Mouse (Mus musculus): ENCODE data around the gene Lsamp. TPM values are rescaled to one million over a fixed set of nuclear protein-coding genes. Genes with fewer than 3 reads are reported as not detected.
A peak's percentile ranks its signal among the peaks of the same experiment; 100 is the strongest.

Lsamp gene
- polyA plus RNA-seq, 1 experiment from 2014 or later, result 3.1 TPM

GRCm38 (mm10) chr16:40509146-40510030 is 525.2 kb downstream of the Lsamp start:
- no peak for ATAC-seq
- Histone ChIP-seq H3K27ac (ENCODE audit: low read length) (no peak overlapping the region), H3K27me3 (replicated peaks; ENCODE audit: control insufficient read depth, insufficient read depth, low read length) (no peaks in the 10 kb centered on the region), H3K9me3 (ENCODE audit: control insufficient read depth, low read length) (no peaks in the 10 kb centered on the region), H3K4me1 (ENCODE audit: control insufficient read depth, insufficient read depth, low read length) (no peaks in the 10 kb centered on the region), H3K4me2 (ENCODE audit: low read depth, low read length) (no peak overlapping the region), H3K9ac (ENCODE audit: low read depth, low read length) (no peak overlapping the region), H3K4me3 (ENCODE audit: low read length) (no peak overlapping the region), H3K36me3 (ENCODE audit: control insufficient read depth, insufficient read depth, low read length) (no peaks in the 10 kb centered on the region)
- WGBS, result 73% methylated on average over 7 of the region's 7 CpGs

- Histone ChIP-seq H3K27me3 (replicated peaks; ENCODE audit: control insufficient read depth, insufficient read depth, low read length) (no peaks in the 10 kb centered on the region), H3K36me3 (ENCODE audit: control insufficient read depth, insufficient read depth, low read length) (no peaks in the 10 kb centered on the region), H3K4me2 (ENCODE audit: low read depth, low read length) (no peak overlapping the region), H3K4me1 (ENCODE audit: control insufficient read depth, insufficient read depth, low read length) (no peaks in the 10 kb centered on the region), H3K4me3 (ENCODE audit: low read length) (no peak overlapping the region), H3K9me3 (ENCODE audit: control insufficient read depth, low read length) (no peaks in the 10 kb centered on the region), H3K27ac (ENCODE audit: low read length) (no peak overlapping the region), H3K9ac (ENCODE audit: low read depth, low read length) (no peak overlapping the region)
- WGBS, result 17% methylated on average over 1 of the region's 1 CpGs
- ATAC-seq, result no peak
Observed at GRCm38 (mm10) chr16:40536754-40537153, 552.6 kb downstream of the Lsamp start.

GRCm38 (mm10) chr16:40549663-40550062 is 565.5 kb downstream of the Lsamp start:
- Histone ChIP-seq H3K27ac (ENCODE audit: low read length) (no peak overlapping the region), H3K36me3 (ENCODE audit: control insufficient read depth, insufficient read depth, low read length) (no peaks in the 10 kb centered on the region), H3K4me2 (ENCODE audit: low read depth, low read length) (no peak overlapping the region), H3K9ac (ENCODE audit: low read depth, low read length) (no peak overlapping the region), H3K27me3 (replicated peaks; ENCODE audit: control insufficient read depth, insufficient read depth, low read length) (no peaks in the 10 kb centered on the region), H3K4me3 (ENCODE audit: low read length) (no peak overlapping the region), H3K9me3 (ENCODE audit: control insufficient read depth, low read length) (no peaks in the 10 kb centered on the region), H3K4me1 (ENCODE audit: control insufficient read depth, insufficient read depth, low read length) (no peaks in the 10 kb centered on the region)
- no peak for ATAC-seq
- WGBS, result 91% methylated on average over 4 of the region's 4 CpGs

GRCm38 (mm10) chr16:40555608-40556007 is 571.4 kb downstream of the Lsamp start:
- no peak for ATAC-seq
- no peaks in the 10 kb centered on the region for H3K27me3 ChIP-seq (replicated peaks; ENCODE audit: control insufficient read depth, insufficient read depth, low read length)
- WGBS, result 87% methylated on average over 1 of the region's 1 CpGs
- H3K36me3 ChIP-seq (ENCODE audit: control insufficient read depth, insufficient read depth, low read length), result no peaks in the 10 kb centered on the region
- H3K9me3 ChIP-seq (ENCODE audit: control insufficient read depth, low read length), result no peaks in the 10 kb centered on the region
- H3K4me3 ChIP-seq (ENCODE audit: low read length), result no peak overlapping the region
- no peak overlapping the region for H3K27ac ChIP-seq (ENCODE audit: low read length)
- no peaks in the 10 kb centered on the region for H3K4me1 ChIP-seq (ENCODE audit: control insufficient read depth, insufficient read depth, low read length)
- no peak overlapping the region for H3K4me2 ChIP-seq (ENCODE audit: low read depth, low read length)
- H3K9ac ChIP-seq (ENCODE audit: low read depth, low read length), result no peak overlapping the region

GRCm38 (mm10) chr16:40557680-40558249 is 573.6 kb downstream of the Lsamp start:
- Histone ChIP-seq H3K9ac (ENCODE audit: low read depth, low read length) (no peak overlapping the region), H3K4me3 (ENCODE audit: low read length) (no peak overlapping the region), H3K27me3 (replicated peaks; ENCODE audit: control insufficient read depth, insufficient read depth, low read length) (no peaks in the 10 kb centered on the region), H3K36me3 (ENCODE audit: control insufficient read depth, insufficient read depth, low read length) (no peaks in the 10 kb centered on the region), H3K9me3 (ENCODE audit: control insufficient read depth, low read length) (no peaks in the 10 kb centered on the region), H3K27ac (ENCODE audit: low read length) (no peak overlapping the region), H3K4me1 (ENCODE audit: control insufficient read depth, insufficient read depth, low read length) (no peaks in the 10 kb centered on the region), H3K4me2 (ENCODE audit: low read depth, low read length) (no peak overlapping the region)
- no peak for ATAC-seq
- WGBS, result 83% methylated on average over 5 of the region's 5 CpGs

- H3K4me1 ChIP-seq (ENCODE audit: control insufficient read depth, insufficient read depth, low read length), result no peaks in the 10 kb centered on the region
- H3K9ac ChIP-seq (ENCODE audit: low read depth, low read length), result no peak overlapping the region
- H3K9me3 ChIP-seq (ENCODE audit: control insufficient read depth, low read length), result no peaks in the 10 kb centered on the region
- H3K4me3 ChIP-seq (ENCODE audit: low read length), result no peak overlapping the region
- ATAC-seq, result no peak
- H3K36me3 ChIP-seq (ENCODE audit: control insufficient read depth, insufficient read depth, low read length), result no peaks in the 10 kb centered on the region
- H3K4me2 ChIP-seq (ENCODE audit: low read depth, low read length), result no peak overlapping the region
- H3K27me3 ChIP-seq (replicated peaks; ENCODE audit: control insufficient read depth, insufficient read depth, low read length), result no peaks in the 10 kb centered on the region
- no peak overlapping the region for H3K27ac ChIP-seq (ENCODE audit: low read length)
- 88% methylated on average over 9 of the region's 9 CpGs for WGBS
Observed at GRCm38 (mm10) chr16:40567431-40567941, 583.3 kb downstream of the Lsamp start.

GRCm38 (mm10) chr16:40572085-40572745 is 588.1 kb downstream of the Lsamp start:
- no peaks in the 10 kb centered on the region for H3K27me3 ChIP-seq (replicated peaks; ENCODE audit: control insufficient read depth, insufficient read depth, low read length)
- no peak overlapping the region for H3K4me2 ChIP-seq (ENCODE audit: low read depth, low read length)
- 84% methylated on average over 12 of the region's 12 CpGs for WGBS
- no peak overlapping the region for H3K9ac ChIP-seq (ENCODE audit: low read depth, low read length)
- H3K9me3 ChIP-seq (ENCODE audit: control insufficient read depth, low read length), result no peaks in the 10 kb centered on the region
- no peak for ATAC-seq
- H3K36me3 ChIP-seq (ENCODE audit: control insufficient read depth, insufficient read depth, low read length), result no peaks in the 10 kb centered on the region
- no peaks in the 10 kb centered on the region for H3K4me1 ChIP-seq (ENCODE audit: control insufficient read depth, insufficient read depth, low read length)
- no peak overlapping the region for H3K27ac ChIP-seq (ENCODE audit: low read length)
- H3K4me3 ChIP-seq (ENCODE audit: low read length), result no peak overlapping the region

- no peak for ATAC-seq
- no peak overlapping the region for H3K9ac ChIP-seq (ENCODE audit: low read depth, low read length)
- WGBS, result 73% methylated on average over 3 of the region's 3 CpGs
- no peaks in the 10 kb centered on the region for H3K27me3 ChIP-seq (replicated peaks; ENCODE audit: control insufficient read depth, insufficient read depth, low read length)
- no peak overlapping the region for H3K27ac ChIP-seq (ENCODE audit: low read length)
- no peaks in the 10 kb centered on the region for H3K9me3 ChIP-seq (ENCODE audit: control insufficient read depth, low read length)
- H3K4me1 ChIP-seq (ENCODE audit: control insufficient read depth, insufficient read depth, low read length), result no peaks in the 10 kb centered on the region
- no peak overlapping the region for H3K4me3 ChIP-seq (ENCODE audit: low read length)
- no peak overlapping the region for H3K4me2 ChIP-seq (ENCODE audit: low read depth, low read length)
- H3K36me3 ChIP-seq (ENCODE audit: control insufficient read depth, insufficient read depth, low read length), result no peaks in the 10 kb centered on the region
Observed at GRCm38 (mm10) chr16:40582076-40582475, 597.9 kb downstream of the Lsamp start.

GRCm38 (mm10) chr16:40593161-40593560 is 609.0 kb downstream of the Lsamp start:
- Histone ChIP-seq H3K9ac (ENCODE audit: low read depth, low read length) (no peak overlapping the region), H3K36me3 (ENCODE audit: control insufficient read depth, insufficient read depth, low read length) (no peaks in the 10 kb centered on the region), H3K4me3 (ENCODE audit: low read length) (no peak overlapping the region), H3K4me1 (ENCODE audit: control insufficient read depth, insufficient read depth, low read length) (no peaks in the 10 kb centered on the region), H3K9me3 (ENCODE audit: control insufficient read depth, low read length) (no peaks in the 10 kb centered on the region), H3K4me2 (ENCODE audit: low read depth, low read length) (no peak overlapping the region), H3K27ac (ENCODE audit: low read length) (no peak overlapping the region), H3K27me3 (replicated peaks; ENCODE audit: control insufficient read depth, insufficient read depth, low read length) (no peaks in the 10 kb centered on the region)
- 66% methylated on average over 6 of the region's 6 CpGs for WGBS
- ATAC-seq, result peak; percentile 50; the same call in 1 of the 2 replicates
